Mouse (Mus musculus) hematopoietic stem cell, adult 5-6 weeks (primary cell): ENCODE data around the gene Osr1. TPM values are rescaled to one million over a fixed set of nuclear protein-coding genes. Genes with fewer than 3 reads are reported as not detected.
A peak's percentile ranks its signal among the peaks of the same experiment; 100 is the strongest.

Source experiments
- ATAC-seq, 2 experiments: fragments of 125-278 bp in 1 of 2; replicated peaks in 1 of 2; 2 replicates each; pipeline ENCODE4 v1.8.0; 2016 to 2017; ENCODE audit warnings: inconsistent platforms in 2 of 2, mild to moderate bottlenecking in 2 of 2, moderate number of reproducible peaks in 2 of 2, low read depth in 1 of 2, moderate TSS enrichment in 1 of 2; ENCODE audit not compliant: low FRiP score in 2 of 2, poor library complexity in 2 of 2, severe bottlenecking in 2 of 2, insufficient read depth in 1 of 2, low TSS enrichment in 1 of 2
- total RNA-seq: library from RNA; stranded (forward); fragments of 172-1452, 232-1000 nt; gene quantifications from 2 replicates; pipeline ENCODE4 v1.2.3, GENCODE M21; 2017

Gene Osr1
- not detected in 2 replicates for total RNA-seq

DNA sequence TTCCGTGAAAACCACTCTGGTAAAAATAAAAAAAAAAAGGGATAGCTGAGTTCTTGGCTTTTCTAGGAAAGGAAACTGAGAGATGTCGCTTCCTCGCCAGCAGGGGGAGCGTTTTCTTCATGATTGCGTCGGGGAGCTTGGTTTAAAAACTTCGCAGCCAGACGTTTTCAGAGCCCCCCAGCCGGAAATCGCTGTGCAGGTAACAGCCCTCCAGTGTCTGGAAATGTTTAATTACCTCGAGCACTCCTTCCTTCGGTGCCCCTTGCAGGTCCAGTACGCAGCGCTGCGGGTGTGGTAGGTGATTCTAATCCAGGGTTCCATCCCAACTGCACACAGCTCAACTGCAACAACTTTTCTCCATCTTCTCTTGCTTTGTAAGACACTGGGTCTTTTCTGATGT, at the start of gene Osr1:
TSS of gene Osr1 (plus strand) at position 146 of the 400 bp plus-strand sequence.
- peak; percentile 20 to 22; a peak in 1 of 4 replicates for ATAC-seq

GRCm38 (mm10) chr12:9550328-9550727, 19.6 kb upstream of the Osr1 start:
- ATAC-seq = no peak

GRCm38 (mm10) chr12:9564956-9565355, 5.0 kb upstream of the Osr1 start:
- no peak for ATAC-seq

GRCm38 (mm10) chr12:9570496-9570995, 630 bp downstream of the Osr1 start:
- no peak for ATAC-seq

- ATAC-seq = no peak
Observed at GRCm38 (mm10) chr12:9571276-9571940, 1.5 kb downstream of the Osr1 start.

DNA sequence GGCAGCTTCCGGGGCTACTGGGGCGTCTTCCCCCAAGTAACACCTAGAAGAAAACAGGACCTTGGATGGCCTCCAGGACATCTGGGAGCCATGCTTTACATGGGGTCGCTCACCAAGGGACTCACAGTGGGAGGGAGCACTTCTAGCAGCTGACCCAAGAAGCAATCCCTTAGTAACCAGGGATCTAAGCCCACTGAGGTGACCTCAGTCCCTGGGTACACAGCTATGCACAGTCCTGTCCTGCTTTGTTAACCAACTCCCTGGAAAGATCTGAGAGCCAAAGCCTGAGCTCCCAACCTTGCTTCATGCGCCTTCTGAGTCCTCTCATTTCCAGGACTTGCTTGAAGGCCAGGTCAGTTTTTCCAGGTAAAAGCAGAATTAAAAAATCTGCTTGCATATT, 2.1 kb downstream of the Osr1 start:
- no peak for ATAC-seq

- ATAC-seq = no peak
Observed at GRCm38 (mm10) chr12:9573682-9574081, 3.8 kb downstream of the Osr1 start.

DNA sequence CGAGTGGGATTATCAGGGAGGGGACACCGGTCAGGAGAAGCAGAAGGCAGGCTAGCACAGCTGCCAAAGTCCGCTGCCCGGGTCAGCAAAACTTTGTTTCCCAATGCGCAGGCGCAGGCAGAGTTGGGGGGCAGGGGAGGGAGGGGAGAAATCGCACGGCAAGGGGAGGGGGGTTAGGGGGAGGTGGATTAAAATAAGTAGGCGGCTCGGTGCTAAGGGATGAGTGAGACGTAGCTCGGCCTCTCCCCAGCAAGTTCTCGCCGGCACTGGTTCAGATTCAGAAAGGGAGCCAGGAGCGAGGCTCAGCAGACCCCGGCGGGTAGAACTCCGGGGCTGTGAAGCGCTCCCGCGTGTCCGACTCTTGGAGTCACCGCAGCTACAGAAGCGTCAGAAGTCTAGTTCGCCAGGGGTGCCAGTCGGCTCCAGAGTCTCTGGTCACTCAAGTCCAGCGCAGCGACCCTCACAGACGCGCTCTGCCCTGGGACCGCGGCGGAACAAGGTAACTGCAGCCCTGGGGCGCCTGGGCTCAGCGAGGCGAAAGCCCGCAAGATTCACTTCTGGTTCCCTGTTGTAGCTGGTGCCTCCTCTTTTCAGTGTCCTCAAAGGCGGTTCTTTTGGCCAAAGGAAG, 4.4 kb downstream of the Osr1 start:
- ATAC-seq = peak; percentile 54 to 56

- no peak for ATAC-seq
Observed at GRCm38 (mm10) chr12:9575158-9576042, 5.5 kb downstream of the Osr1 start.

GRCm38 (mm10) chr12:9576043-9576538, 6.2 kb downstream of the Osr1 start:
- ATAC-seq = no peak

DNA sequence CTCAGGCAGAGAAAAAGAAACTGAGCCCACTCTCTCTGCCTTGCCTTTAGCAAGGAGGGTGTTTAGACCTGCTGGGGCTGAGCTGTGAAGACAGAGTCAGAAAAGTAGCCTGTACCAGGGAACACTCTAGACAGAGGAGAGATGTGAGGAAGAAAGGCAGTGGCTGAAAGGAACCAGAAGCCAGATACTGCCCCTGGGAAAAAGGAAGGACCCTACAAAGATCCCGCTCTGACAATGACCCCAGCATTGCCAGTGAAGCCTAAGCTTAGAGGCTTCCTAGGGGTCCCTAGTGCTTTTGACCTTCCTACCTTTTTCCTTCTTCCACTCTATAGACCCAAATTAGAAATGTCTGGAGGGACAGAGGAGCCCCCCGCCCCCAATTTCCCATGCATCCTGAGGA, 7.7 kb downstream of the Osr1 start:
- no peak for ATAC-seq

GRCm38 (mm10) chr12:9578591-9578990, 8.7 kb downstream of the Osr1 start:
- ATAC-seq = no peak

- ATAC-seq = 0 out of 4 replicates have a peak, but pooled peaks of 1 of the 2 experiments have one; percentile 2
Observed at GRCm38 (mm10) chr12:9579301-9580030, 9.6 kb downstream of the Osr1 start.

GRCm38 (mm10) chr12:9580041-9580905, 10.4 kb downstream of the Osr1 start:
- no peak for ATAC-seq

- no peak for ATAC-seq
Observed at GRCm38 (mm10) chr12:9581011-9581410, 11.1 kb downstream of the Osr1 start.

GRCm38 (mm10) chr12:9581506-9581905, 11.6 kb downstream of the Osr1 start:
- ATAC-seq = no peak
